Mouse (Mus musculus) kidney, postnatal 25 days (tissue): Measurements from ENCODE around the gene Ptpru.

Source experiments
- DNase-seq, 2 experiments: peaks; one replicate each; pipeline ENCODE4 v3.0.0; 2021; ENCODE audit warnings: mixed read lengths in 2 of 2

The Ptpru gene

DNA sequence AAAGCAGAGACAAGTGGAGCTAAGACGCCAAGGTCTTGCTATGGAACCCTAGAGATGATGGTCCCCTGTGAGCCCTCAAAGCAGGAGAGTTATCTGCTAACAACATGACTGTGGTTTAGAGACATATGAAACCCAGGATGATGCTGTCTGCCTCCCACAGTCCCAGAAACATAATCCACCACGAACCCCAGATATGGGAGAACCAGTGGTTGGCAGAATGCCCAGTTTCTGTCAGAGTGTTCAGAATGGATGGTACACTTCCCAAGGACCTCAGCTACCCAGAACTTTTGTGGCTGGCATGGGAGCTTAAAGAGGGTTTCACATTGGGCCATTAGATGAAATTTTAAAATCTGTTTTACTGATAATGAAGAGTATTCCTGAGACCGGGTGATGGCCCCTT, 57.1 kb downstream of the Ptpru start:
- peak; percentile 50 to 71 for DNase-seq

DNA sequence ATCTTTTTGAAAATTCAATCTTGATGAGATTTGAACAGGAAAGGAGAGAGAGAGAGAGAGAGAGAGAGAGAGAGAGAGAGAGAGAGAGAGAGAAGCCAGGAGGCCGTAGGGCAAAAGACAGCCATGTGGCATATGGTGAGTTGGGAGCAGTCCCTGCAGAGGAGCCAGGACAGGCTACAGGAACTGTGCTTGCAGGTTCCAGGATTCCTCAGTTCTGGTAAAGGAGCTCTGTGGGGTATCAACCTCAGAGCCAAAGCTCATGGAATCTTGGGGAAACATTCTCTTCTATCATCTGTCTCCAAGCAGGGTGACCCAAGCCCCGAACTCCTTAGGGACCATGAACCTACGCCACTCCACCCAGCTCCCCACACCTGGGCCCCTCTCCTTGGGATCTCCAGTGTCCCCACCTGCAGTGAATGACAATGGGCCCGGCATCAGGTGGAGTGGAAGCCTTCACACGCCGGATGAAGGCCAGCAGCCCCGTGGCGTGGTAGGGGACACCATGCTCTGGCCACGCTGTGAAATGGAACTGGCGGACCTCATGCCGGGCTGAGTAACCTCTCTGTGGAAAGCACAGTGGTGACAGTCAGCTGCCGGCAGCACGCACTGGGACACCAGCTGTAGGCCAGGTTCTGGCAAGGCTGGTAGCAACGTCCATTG, 59.3 kb downstream of the Ptpru start:
- no peak for DNase-seq

DNA sequence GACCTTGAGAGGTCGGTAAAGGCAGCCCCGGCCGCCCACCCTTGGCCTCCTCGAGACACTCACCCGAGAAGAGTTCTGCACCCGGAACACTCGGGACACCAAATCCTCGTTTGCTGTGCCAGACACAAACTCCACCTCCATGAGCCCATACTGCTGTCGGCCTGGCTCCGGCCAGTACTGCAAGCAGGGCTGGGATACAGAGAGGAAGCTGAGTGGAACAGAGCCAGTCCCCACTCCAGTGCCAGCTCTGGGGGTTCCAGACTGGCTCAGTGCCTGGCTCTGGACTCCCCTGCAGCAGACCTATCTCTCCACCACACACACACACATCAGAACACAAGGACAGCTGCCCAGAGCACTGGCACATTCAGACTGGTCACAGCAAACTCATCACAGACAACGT, 66.7 kb downstream of the Ptpru start:
- peak; percentile 66 to 82 for DNase-seq

DNA sequence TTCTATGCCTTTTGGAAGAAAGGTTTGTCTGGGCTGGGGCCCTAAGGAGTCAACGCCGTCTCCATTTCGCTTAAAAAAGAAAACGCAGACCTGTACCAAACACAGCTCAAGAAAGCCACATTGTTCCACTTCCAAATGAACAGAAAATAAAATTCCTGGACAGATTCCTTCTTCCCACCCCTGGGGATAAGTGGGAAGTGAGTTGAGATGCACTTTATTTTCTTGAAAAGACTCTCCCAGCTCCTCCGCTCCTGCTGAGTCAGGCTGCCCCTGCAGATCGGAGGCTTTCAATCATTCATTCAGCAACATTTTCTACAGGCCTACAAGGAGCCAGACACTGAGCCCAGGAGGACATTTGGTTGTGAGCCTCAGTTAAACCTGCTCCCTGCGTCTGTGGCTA, 74.2 kb downstream of the Ptpru start:
- DNase-seq, result no peak

DNA sequence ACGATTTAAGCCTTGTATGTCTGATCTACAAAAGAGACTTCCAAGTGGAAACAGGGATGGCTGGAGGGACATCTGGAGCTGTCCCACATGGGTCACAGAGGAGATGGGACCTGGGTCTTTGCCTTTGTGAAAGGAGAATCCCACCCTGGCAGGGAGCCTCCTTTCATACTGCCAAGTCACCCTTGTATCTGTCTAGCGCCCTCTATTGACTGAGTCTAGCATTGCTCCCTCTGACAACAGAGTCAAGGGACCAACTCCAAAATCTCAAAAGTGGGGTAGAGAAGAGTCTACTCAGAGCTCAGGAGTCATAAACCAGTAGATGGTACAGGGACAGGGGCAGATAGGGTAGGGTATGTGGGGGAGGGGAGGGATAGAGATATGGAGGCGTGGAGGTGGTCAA, 74.6 kb downstream of the Ptpru start:
- DNase-seq, result peak in 1 of 2 experiments; percentile 59

DNA sequence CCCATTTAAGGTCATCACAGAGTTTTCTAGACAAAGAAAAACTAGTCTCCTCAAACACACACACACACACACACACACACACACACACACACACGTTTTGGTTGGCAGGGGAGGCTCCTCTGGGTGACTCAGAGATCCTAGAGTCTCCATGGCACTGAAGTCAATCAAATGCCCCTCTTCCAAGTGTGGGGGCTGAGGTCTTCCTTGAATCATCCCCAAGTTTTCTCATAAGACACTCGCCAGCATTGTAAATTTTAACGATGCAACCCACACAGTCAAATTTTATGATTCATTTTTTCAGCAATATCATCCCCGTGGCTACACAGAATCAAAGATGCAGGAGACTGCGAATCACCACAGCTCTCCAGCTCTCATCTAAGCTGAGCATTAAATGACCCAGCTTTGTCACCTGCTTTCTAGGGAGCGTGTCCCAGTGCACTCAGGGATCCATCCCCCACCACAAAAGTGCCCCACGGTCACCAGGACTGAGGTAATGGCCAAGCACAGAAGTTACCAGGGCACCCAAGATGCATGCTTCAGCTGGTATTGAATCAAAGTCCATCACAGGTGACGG, 75.8 kb downstream of the Ptpru start:
- DNase-seq, result no peak

DNA sequence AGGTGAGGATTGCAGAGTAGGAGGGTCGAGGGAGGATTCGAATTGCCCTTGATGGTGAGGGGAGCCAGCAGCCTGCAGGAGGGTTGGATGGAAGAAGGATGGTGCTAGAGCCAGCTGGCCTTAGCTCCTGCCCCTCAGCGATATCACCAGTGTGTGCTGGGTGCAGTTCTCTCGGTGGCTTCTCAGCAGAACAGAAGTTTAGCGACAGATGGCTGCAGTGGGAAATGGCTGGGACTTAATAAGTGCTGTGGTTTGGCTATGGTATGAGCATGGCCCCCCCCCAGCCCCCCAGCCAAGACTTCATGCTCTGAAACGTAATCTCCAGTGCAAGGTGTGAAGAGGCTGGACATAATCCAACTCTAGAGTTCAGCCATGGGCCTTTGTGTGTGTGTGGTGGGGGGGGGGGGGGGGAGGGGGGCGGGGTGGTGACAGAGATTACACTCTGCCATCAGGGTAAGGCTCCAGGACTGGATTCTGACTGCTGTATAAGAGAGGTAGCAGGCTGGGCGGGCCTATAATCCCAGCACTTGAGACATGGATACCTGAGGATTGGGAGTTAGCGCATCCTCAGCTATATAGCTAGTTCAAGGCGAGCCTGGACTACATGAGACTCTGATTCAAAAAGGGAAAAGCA, 85.8 kb downstream of the Ptpru start:
- no peak for DNase-seq

DNA sequence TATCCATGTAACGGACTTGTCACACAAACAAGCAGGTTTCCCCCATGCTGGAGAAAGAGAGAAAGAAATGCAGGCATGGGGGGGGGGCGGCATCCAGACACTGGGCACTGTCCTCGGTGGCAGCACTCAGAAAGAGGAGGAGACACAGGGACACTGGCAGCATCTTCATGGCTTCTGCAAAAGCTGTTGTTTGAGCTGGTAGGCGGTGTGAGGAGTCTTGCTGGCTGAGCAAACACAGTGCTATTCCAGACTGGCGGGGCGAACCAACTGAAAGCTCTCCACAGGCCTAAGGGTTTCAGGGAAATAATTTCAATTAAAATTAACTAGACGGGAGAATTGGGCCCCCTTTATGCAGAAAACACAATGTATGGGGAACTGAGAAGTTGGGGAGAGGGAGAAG, 86.5 kb downstream of the Ptpru start:
- DNase-seq, result no peak

DNA sequence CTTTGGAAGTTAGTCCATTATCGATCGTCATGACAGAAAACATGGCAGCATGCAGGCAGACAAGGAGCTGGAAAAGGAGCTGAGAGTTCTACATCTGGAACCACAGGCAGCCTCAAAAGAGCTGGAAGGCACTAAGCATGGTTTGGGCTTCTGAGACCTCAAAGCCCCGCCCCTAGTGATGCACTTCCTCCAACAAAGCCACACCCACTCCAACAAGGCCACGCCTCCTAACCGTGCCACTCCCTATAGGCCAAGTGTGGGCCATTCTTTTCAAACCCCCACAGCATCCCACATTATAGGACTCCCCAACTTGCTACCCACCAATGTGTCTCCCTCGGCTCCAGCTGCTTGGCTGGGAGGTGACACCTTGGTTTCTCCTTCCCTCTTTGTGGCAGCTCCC, 88.3 kb downstream of the Ptpru start:
- no peak for DNase-seq

DNA sequence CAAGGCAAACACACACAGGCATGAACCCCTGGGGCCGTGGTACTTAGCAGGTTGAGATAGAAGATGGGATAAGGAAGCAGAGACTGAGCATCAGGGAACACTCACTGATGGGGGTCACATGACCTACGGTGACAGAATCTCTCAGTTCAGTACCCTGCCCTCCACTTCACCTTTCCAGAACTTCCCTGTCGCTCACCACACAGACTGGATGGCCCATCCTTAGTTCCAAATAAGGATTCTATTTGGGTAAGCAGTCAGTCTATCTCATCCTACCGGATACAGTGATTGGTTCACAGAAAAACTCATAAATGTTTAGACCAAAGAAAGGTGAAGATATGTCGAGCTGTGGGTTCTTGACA, 93.4 kb downstream of the Ptpru start:
- DNase-seq, result peak; percentile 20 to 47

DNA sequence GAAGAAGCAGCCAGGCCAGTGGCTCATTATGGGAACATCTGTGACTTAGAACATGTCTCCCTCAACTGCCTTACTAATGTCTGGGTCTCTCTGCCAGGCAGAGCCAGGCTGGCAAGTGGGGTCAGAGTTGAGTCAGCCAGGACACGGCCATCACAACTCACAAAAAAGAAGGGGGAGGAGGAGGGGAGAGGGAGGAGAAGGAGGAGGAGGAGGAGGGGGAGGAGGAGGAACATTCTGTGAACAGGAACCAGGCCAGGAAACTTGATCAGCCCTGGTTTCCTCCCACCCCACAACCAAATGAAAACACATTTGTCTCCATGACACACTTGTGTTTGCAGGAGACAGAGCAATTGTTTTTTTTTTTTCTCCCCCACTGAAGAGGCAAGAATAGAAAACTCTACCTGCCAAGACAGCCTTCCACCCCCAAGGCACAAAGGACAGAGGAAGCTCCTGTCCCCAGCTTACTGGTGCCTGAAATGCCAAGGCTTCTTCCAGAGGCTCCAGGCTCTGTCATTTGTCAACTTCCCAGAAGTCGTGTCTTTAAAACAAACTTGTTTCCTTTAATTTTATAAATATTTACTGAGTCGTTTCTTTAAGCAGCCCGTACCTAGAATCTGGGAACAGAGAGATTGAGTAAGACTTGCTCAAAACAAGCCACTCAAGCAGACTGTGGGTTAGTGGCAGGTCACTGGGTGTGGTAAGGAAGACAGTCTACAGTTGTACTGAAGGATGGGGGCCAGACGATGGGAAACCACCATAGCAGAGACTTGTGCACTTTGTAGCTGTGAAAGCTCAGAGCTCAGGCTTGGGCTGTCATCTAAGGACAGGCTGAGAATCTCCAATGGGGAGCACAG, 94.0 kb downstream of the Ptpru start:
- DNase-seq, result peak; percentile 41 to 82

DNA sequence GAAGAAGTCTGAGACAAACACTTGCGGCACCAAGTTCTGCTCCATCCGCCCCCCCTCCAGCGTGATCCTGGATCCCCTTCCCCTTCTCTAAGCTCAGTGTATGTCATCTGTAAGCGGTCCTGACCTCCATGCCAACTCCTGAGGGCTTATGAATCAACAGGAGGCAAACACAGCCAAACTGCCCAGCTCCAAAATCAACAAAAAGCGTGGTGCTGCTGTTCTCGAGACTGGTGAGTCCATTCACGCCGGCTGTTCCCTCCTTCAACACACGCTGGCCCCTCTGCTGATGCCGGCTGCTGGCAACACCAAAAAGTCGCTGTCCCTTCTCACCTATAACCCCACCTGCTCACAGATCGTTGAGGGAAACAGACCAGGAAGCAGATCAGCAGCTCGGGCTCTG, 95.1 kb downstream of the Ptpru start:
- peak in 1 of 2 experiments; percentile 43 for DNase-seq

DNA sequence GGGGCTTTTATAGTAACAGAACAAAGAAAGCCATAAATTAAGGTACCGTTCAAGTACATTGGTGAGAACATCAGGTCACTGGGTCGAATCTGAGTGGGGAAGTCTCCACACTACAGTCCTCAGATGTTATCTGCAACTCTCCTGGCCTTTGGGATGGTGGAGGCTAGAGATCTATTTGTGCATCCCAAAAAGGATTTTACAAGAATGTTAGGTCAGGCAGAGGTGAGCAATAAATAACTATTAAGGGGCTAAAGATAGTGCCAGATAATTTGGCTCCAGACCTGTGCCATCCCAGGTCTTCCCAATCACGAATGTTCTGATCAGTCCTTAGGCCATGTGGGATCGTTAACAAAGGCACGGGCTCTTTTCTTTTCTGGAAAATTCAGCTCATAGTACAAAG, 97.5 kb downstream of the Ptpru start:
- DNase-seq, result peak in 1 of 2 experiments; percentile 54

DNA sequence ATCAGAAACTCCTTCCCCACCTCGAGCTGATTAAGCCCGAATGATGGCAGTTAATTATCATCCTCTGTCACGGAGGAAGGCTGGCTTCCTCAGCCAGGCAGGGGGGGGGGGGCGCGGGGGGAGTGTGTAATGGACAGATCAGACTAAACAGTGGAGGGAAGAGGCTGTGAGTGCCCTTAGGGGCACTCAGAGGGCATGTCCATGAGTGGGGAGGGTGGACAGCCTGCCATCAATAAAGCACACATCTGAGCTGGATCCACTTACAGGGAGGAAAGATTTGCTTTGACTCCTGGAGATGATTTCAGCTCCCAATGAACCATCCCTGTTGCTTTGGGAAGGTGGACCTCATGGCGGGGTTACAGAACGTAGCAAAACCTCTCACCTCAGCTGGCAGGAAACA, 109.5 kb downstream of the Ptpru start:
- peak in 1 of 2 experiments; percentile 14 for DNase-seq

DNA sequence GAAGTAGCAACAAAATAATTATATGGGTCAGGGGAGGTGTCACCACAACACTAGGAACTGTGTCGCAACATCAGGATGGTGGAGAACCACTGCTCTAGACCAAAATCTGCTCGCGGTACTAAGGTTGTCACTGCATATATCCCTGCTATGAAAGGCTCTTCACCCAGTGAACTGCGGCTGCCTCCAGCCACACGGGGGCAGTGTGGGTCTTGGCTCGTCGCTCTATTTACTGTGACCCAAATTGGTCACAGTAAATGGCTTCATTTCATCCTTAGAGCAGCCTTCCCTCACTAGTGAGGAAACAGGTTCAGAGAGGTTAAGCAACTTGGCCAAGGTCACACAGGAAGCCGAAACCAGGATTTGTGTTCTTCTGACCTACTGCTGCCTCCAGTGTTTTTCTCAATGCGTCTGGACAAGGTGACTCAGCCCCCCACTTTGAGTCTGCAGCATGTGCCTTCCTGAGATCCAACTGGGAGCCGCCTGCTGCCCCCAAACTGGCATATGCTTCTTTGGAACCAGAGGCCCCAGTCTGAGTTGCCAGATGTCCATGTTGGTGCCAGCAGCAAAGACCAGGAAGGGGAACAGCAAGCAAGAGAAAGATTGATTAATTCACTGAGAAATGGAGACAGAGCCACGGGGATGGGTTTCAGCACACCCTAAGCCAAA, 114.5 kb downstream of the Ptpru start:
- peak; percentile 87 to 88 for DNase-seq

DNA sequence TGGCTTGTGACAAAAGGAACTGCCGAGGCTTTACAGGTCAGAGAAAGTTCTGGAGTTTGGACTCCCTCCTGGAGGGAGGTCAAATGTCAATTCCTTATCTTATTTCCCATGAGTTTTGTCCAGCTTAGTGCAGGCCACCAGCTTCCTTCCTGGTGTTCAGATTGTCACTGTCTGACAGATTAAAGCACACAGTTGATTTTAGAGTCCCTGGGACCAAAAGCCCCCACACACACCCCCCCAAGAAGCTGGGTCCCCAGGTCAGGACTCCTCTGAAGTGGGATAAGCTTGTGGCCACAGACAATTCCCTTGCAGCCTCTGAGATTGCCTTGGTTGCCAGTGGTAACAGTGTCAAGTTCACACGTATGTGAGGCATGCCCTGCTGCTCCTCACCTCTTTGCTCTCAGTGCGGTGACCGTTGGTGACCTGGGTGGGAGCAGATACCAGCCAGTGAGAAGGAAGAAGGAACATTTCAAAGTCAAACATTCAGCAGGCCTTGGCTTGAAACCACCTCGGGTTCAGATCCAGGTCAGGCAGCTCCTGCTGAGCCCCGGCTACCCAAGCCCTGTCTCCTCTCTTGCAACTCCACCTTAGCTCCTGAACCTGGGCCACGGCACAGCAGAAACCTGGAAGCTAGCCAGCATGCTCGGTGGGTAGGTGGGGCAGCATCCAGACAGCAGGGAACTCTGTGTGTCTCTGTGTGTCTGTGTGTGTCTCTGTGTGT, 115.8 kb downstream of the Ptpru start:
- DNase-seq, result peak; percentile 86 to 95

DNA sequence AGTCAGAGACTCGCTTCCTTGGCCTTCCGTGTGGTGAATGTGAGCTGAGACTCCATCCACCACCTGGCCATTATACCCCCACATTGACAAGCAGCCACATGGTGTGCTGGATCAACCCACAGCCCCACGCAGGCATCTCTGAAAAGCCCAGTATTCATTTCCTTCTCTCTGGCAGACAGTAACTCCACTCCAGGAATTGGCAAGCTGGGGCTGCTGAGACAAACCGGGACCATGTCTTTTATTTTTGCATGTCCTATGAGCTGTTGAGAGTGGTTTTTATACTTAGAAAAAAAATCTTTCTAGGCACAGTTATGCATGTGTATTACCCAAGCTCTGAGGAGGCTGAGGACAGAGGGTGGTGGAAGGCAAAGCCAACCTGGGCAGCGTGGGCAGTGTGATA, 118.9 kb downstream of the Ptpru start:
- DNase-seq, result no peak
